Mouse (Mus musculus): Measurements from ENCODE around the gene Pigh.

Pigh gene

GRCm38 (mm10) chr12:79066431-79066830 is 23.0 kb downstream of the Pigh start:
- no peak for DNase-seq (ENCODE audit: low spot score)

- DNase-seq (ENCODE audit: low spot score): no peak
Measured at GRCm38 (mm10) chr12:79064451-79064850, 25.0 kb downstream of the Pigh start.

- DNase-seq (ENCODE audit: low spot score): no peak
Measured at GRCm38 (mm10) chr12:79060766-79061652, 28.4 kb downstream of the Pigh start.

GRCm38 (mm10) chr12:79060134-79060533 is 29.3 kb downstream of the Pigh start:
- no peak for DNase-seq (ENCODE audit: low spot score)

- no peak for DNase-seq (ENCODE audit: low spot score)
Measured at GRCm38 (mm10) chr12:79059573-79059972, 29.9 kb downstream of the Pigh start.

- DNase-seq (ENCODE audit: low spot score): no peak
Measured at GRCm38 (mm10) chr12:79055276-79055675, 34.2 kb downstream of the Pigh start.

GRCm38 (mm10) chr12:79052073-79052472 is 37.4 kb downstream of the Pigh start:
- DNase-seq (ENCODE audit: low spot score): no peak

GRCm38 (mm10) chr12:79050545-79051212 is 38.8 kb downstream of the Pigh start:
- DNase-seq (ENCODE audit: low spot score): no peak

GRCm38 (mm10) chr12:79049807-79050206 is 39.6 kb downstream of the Pigh start:
- no peak for DNase-seq (ENCODE audit: low spot score)

- no peak for DNase-seq (ENCODE audit: low spot score)
Measured at GRCm38 (mm10) chr12:79048898-79049297, 40.6 kb downstream of the Pigh start.

- DNase-seq (ENCODE audit: low spot score): no peak
Measured at GRCm38 (mm10) chr12:79047203-79047602, 42.2 kb downstream of the Pigh start.

- DNase-seq (ENCODE audit: low spot score): no peak
Measured at GRCm38 (mm10) chr12:79046171-79046570, 43.3 kb downstream of the Pigh start.

- peak; percentile 18 for DNase-seq (ENCODE audit: low spot score)
Measured at GRCm38 (mm10) chr12:79044668-79045067, 44.8 kb downstream of the Pigh start.

- DNase-seq (ENCODE audit: low spot score): no peak
Measured at GRCm38 (mm10) chr12:79041436-79041835, 48.0 kb downstream of the Pigh start.

- no peak for DNase-seq (ENCODE audit: low spot score)
Measured at GRCm38 (mm10) chr12:79040201-79040827, 49.1 kb downstream of the Pigh start.

- no peak for DNase-seq (ENCODE audit: low spot score)
Measured at GRCm38 (mm10) chr12:79039708-79040107, 49.7 kb downstream of the Pigh start.

- no peak for DNase-seq (ENCODE audit: low spot score)
Measured at GRCm38 (mm10) chr12:79035349-79035748, 54.1 kb downstream of the Pigh start.

- no peak for DNase-seq (ENCODE audit: low spot score)
Measured at GRCm38 (mm10) chr12:79034331-79034730, 55.1 kb downstream of the Pigh start.
